Mouse (Mus musculus) brain, adult 2 months (tissue): ENCODE measurements at regions not wholly inside any gene's neighbourhood (a gene's known extent, or its start where the extent isn't known, plus 50 kb on each side); places are given as distances from the start of the nearest gene placed in this dataset.

ENCODE experiments used
- DNase-seq: peaks from one replicate; pipeline ENCODE4 v3.0.0; 2011; ENCODE audit warnings: low read depth, low spot score

DNA sequence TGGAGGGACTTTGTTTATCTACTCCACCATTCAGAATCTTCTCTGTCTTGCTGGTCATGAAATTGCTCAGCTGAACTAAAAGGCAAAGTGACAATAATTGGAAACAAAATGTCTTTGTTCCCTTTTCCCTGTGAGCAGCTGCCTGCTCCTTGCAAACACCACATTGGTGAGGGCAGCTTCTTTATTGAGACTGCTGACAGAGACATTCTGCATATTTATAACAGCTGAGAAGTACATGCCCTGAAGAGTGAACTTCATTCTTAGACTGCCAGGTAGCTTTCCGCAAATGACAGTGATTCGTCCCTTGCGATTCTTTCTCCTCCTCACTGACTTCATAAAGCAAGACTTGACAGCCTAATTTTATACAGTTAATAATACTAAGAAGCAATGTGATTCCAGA is 237.0 kb downstream of the Cps1 start:
- peak; percentile 20 for DNase-seq

DNA sequence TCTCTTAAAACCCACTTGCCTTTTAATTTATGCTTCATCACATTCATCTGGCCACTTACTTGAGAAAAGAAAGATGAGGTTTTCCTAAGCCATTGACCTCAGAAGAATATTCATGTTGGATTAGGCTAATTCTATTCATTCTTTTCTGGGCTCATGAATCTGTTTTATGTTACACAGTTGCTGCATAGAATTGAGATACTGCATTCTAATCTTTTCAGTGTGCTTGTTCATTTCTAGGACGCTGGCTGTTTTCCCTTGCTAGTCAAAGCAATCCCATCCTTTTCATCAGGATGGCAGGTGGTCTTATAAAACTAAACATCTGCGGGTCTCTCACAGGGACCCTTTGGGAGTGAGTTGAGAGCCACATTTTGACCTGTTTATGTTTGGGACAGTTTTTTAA is 243.2 kb downstream of the Cps1 start:
- no peak for DNase-seq

DNA sequence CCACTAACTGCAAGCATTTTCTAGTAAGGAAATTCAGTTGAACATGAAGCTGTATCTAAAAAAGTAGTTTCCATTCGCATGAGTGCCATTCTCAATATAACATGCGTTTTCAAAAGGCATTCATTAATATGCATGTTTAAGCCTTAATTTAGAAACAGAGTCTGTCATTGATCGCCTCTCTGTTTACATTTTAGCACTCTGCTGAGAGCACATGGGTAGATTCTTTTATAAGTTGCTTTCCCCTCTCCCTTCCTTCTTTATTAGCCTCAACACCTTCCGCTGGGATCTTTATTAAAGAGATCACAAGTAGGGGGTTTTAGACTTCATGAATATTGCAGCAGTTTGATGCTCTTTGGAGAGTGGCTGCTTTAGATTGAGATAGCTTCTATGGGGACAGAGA is 243.7 kb downstream of the Cps1 start:
- DNase-seq: peak; percentile 2

DNA sequence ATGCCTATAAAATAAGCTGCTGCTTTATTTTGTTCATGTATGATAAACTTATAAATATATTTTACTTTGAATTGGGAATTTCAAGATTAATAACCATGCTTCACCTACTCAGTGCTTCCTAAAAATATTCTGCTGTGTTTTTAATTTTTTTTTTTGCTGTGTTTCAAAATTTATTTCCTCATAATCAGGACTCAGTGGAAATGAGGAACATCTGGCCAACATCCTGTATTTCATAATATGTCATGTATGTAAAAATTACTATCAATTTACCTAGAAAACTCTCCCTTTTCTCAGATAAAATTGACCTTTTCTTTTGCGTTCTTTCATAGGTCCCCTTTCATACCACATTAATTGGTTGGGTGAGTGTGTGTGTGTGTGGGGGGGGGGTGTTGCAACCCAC is 259.5 kb downstream of the Cps1 start:
- no peak for DNase-seq

DNA sequence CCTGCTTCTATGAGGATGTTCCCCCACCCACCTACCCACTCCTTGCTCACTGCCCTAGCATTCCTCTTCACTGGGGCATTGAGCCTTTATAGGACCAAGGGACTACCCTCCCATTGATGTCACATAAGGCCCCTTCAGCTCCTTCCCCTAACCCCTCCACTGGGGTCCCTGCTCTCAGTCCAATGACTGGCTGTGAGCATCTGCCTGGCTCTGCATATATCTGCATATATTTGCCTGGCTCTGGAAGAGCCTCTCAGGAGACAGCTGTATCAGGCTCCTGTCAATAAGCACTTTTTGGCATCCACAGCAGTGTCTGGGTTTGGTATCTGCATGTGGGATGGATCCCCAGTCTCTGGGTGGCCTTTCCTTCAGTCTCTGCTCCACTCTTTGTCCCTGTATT is 262.6 kb downstream of the Cps1 start:
- DNase-seq: no peak

DNA sequence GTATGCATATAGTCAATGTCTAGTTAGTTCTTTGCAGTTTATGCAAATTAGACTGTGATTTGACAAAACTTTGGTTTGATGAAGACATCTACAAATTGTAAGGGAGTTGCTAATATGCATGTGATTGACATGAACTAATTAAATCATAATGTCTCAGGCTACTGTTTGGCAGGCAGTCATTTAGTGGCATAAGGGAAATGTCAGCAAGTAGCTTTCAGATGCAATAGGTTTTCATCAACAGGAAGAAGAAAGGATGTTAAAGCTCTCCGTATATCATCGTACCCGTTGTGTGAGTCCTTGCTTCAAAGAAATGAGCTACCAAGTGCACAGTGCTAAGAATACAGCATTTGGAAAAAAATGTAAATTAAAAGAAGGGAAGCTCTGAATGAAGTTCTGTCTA is 264.1 kb downstream of the Cps1 start:
- DNase-seq: no peak

DNA sequence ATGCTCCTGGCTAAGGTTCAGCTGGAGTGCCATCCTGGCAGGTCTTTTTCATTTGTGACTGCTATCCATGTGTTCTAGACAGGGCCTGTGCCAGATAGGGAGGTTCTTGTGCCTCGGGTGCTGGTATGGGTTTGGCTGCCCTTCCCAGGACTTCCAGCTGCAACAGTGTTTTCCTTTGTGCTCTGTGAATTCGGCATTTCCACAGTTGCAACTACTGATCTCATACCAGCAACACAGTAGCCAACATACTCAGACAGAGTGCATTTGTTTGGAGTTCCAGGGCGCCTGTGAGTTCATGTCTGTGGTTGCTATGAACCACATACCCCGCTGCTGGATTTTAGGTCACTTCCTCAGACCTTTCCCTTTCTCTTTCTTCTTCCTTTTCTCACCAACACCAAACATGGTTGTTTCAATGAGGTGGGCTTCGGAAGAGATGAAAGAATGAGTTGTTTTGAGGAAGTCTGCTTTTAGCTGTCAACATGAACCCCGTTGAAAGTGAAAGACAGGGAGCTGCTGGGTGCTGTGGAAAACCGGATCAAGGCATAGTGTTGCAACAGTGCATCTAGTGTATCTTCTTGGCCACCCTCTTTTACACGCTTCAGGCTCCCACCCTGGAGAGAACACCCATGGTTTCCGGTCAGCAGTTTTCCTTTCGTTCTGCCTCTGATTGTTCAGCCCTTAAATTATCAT is 275.1 kb downstream of the Cps1 start:
- peak; percentile 89 for DNase-seq

DNA sequence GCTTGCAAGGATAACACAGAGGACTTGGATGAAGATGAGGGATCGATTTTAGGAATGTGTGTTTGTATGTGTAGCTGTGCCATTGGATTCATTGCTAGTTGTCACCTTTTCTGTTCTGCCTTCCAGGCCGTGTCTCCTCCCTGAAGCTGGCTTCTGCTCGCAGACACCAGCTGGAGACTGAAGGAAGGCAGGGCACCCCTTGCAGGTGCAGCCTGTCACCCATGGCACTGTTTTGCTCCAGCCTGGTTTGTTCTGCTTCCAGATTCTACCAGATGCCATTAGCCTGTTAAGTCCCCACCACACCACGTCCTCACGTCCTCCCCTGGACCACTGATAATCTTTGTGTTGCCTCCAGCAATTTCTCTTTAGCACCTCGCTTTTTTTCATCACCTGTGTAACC is 286.7 kb downstream of the Cps1 start:
- DNase-seq: no peak

DNA sequence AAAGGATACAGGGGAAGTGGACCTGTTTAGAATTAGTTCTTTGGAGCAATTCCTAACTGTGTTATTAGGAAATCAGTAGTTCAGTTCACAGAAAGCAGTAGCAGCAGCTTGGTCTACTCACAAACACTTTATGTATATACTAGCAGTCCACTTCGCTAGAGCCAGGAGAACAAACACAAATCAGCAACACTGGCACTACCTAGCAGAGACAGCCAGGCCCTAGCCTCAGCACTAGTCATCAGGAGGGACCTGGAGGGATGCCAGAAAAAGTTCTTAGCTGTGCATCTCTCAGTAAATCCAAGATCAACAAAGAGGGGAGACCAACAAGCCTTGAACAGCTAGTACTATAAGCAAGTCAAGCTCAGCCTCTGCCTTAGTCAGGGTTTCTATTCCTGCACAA is 294.4 kb downstream of the Cps1 start:
- no peak for DNase-seq

DNA sequence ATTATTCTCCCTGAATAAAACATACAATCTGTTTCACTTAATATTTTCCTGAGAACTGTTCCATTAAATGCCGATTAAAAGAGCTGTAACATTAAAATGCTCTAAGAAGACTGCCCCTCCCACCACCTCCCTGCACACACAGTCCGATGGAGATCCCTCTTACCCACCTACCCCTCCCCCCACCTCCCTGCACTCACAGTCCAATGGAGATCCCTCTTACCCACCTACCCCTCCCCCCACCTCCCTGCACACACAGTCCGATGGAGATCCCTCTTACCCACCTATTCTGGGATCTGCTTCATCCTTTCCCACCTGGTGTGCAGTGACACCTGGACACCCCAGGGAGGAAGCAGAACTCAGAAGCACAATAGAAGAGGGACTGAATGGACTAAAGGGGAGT is 305.6 kb downstream of the Cps1 start:
- no peak for DNase-seq

DNA sequence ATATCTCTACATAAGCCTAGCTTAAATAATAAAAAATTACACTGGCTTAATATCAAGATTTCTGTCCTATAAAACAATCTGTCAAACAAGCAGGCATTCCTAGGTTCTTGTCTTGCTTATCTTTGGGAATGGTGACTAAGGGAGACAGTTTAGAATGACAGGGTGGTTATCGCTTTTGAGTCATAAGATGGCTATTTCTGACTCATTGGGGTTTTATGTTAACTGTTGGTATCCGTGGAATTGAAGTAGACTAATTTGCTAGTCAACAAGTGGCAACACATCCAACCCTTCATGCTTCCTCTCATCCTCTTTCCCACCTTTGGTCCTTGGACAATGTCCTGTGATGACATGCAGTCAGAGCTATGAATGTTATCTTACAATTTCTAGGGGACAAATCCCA is 328.0 kb downstream of the Cps1 start:
- DNase-seq: no peak

DNA sequence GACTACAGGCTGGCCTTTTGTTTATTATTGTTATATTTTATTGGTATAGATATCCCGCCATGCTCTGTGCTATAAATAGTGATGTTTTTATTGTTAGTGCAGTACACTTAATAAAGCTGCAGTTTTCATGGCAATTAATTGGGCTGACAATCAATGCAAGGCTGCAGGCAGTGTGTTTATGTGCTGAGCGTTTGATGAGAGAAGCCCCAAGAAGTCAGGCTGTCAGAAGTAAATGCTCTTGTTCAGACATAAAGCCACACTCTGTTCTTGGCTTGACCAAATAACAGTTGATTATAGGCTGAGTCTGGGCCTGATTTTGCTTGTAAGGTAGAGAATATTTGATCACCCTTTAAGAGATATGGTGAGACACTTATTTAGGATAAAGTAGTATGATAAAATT is 341.4 kb downstream of the Cps1 start:
- DNase-seq: no peak

DNA sequence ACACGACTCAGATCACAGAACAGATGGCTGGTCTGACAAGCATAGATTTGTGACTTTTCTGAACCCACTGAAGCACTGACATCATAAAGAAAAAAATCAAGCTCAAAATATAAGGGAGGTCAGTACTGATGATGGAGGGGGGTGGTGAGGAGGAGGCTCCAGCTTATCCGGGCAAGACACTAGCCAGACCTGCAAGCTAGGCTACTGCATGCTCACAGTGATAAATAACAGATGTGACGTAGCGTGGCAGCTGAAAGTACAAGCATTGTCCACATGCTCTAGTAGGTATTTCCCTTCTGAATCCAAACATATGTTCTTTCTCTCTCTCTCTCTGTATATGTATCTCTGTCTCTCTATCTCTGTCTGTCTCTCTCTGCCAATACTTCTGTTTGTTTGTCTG is 342.7 kb downstream of the Cps1 start:
- DNase-seq: no peak

DNA sequence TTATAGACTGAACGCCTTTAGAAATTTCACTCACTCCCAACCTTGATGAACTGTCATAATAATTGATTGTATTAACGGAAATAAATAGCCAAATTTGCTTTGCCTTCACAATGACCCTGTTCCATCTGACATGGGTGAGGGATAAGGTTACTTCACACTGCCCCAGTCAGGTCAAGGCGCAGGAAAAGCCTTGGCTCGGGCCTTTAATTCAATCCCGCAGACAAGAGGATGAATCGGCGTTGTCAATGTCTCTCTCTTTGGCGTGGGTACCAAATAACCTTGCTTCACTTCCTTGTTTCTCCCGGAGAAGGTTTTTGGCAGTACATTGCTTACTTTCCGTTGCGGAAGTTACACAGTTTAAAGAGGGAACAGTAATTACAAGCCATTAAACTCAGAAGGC is 354.2 kb downstream of the Cps1 start:
- DNase-seq: peak; percentile 6

DNA sequence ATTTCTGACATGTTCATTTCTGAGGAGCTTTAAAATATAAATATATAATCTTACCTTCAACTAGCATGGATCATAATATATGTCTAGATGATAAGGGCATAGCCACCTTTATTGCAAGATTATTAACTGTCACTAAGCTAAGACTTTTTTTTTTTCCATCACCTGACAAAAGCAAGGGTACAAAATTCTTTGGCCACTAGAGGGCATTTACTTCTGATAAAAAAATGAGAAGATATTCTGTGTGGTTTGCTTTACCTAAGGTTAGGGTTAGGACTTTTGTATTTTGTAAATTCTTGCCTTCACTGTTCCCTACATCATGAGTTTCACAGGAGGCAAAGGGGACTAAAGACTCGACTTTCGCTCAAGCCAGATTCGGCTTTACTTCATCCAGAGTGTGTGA is 355.1 kb downstream of the Cps1 start:
- DNase-seq: peak; percentile 36

DNA sequence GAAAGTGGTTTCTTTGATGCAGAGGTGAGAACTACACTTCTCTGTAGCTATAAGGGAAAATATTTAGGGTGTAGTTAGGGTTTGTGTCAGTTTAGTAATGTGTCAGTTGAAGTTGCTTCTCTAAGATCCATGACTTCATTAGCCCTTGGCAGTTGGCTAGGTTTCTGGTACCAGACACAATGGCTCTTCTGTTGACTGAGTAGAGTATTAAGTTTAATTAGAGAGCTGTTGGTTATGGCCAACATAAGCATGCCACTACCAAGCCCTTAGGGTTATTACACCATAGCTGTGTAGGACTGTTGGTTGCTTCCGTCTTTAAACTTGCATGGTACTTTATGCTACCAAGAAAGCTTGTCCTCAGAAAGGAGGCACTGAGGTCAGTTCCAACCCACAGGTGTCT is 359.1 kb downstream of the Cps1 start:
- no peak for DNase-seq

DNA sequence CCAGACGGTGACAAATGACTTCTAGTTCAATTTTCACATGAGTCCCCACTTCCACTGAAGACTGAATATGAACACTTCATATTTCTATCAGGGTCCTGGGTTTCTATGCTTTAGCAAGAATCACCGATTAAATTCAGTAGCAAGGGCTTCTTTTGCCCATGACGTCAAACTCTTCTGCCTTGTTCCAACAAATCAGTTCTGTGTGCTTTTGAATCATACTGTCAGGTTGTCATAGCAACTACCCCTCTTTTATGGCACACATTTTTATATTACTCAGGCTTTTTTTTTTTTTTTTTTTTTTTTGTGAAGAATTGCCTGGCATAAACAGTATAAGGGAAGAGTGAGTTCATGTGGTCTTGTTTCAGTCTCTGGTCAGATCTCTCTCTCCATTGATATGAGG is 381.3 kb downstream of the Cps1 start:
- DNase-seq: peak; percentile 33

DNA sequence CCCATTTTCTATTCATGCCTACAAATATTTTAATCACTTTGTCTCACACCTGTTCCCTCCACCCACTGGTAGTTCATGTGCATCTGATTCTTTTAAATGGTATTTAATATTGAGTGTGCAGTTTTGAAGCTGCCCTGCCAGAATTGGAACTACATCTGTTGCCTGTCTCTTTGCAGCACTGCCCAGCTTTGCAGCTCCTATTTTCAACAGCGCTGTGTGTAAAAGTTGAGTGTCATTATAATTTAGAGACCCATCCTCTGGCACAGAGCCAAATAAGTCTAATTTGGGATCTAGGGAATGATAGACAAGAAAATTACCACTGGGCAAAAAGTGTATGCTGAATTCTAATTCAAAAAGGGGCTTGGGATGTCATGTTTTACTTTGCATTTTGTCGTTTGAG is 382.9 kb downstream of the Cps1 start:
- DNase-seq: peak; percentile 56

DNA sequence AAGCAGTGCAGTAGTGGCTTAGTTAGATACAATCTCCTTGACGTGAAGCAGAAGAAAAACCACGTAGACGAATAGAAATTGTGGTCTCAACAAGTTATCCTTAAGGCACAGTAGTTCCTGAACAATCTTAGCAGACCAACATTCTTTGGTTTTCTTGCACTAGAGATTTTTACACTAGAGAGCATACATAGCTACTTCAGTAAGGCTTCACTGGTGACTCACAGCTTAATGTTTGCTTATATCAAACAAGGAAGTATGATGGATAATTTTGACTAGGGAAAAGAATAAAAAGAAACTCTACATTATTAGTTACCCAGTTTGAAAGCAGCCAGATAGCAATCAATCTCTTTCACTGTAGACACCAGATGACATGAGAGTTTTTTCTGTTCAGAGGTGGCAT is 395.5 kb downstream of the Cps1 start:
- DNase-seq: peak; percentile 1

DNA sequence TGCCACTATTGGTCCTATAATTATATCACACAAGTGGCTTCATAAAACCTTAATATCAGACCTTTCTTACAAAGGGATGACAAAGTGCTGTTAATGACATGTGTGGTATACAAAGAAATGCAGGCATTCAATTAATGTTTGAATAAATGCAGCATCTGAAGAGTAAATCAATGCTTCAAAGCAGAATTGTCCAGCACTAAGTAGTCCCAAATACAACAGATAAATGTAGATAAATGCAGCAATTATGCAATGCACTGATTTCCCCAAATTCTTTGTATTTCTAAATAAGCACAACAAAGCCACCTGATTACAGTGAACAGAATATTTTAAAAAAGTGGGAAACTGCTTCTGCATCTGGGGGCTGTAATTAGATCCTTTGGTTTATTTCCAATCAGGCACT is 435.9 kb downstream of the Cps1 start:
- no peak for DNase-seq

DNA sequence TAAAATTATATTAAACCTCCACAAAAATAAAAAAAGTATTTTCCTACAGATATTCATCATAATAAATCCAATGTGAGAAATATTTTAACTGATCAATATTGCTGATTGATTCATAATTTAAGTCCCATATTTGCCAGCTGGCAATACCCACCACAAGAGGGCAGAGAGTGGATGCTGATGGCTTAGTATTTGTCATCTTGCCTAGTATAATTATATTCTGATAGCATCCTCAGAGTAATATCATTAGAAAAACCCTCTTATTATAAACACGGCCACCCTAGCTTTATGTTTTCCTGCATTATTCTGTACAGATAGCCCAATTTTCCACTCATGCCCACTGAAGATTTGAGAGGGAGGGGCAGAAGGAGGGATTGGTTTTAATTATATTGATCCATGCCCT is 436.4 kb downstream of the Cps1 start:
- DNase-seq: peak; percentile 10

DNA sequence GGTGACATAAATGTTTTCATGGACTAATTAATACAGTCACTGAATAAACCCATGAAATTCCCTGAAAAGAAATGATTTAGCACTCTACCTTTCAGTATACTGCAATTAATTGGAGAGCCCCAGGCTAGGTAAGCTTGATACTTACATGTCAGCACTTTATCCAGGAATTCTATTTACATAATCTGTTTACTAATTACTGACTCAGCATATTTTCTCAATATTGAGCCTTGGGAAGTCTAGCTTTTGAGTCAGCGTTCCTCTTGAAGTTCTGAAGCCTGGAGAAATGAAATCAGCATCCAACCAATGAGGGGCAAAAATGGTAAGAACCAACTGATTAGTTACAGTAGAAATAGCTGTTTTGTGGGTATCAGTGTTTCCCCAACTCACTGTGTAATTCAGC is 448.8 kb downstream of the Cps1 start:
- no peak for DNase-seq

DNA sequence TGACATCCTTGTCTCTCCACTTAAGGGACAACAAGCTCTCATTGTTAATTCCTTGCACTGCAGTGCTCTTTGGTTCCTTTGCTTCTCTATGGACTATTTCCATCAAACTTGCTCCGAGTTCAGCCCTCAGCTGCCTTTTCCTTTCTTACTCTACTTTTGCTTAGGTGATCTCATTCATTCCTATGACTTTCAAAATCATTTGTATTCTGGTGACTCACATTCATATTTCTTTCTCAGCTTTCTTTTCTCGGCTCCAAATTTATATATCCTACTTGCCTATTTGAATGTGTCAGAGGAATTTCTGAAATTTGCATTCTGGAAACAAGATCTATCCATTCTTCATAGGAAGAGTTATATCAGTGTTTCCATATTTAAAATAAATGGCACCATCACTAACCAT is 456.9 kb downstream of the Cps1 start:
- peak; percentile 14 for DNase-seq
